Mouse (Mus musculus) midbrain, embryonic 14.5 days (tissue): ENCODE measurements around the gene Mia3. TPM values are rescaled to one million over a fixed set of nuclear protein-coding genes. Genes with fewer than 3 reads are reported as not detected.
"Not testable (repeated sequence)": the region's sequence is repeated elsewhere in the genome, so short reads cannot be mapped to it uniquely, and the experiment has no call there.

ENCODE experiments used
- ATAC-seq: fragments of 200-750 bp; cut with Nextera tagmentation; 2 replicates; pipeline ENCODE4 v1.8.0; 2017; ENCODE audit warnings: moderate number of reproducible peaks, moderate library complexity; ENCODE audit not compliant: low FRiP score, low TSS enrichment
- DNase-seq: peaks from one replicate; pipeline ENCODE4 v3.0.0-alpha.2; 2015
- H3K27ac ChIP-seq: fragments of 300-500 bp; sonication (generic); replicated peaks from 2 replicates; pipeline ENCODE4 v1.5.1; 2014; ENCODE audit warnings: mild to moderate bottlenecking, low read depth, low read length, moderate library complexity
- H3K27me3 ChIP-seq: fragments of 300-500 bp; sonication (generic); 2 replicates; pipeline ENCODE4 v1.6.1; 2014; ENCODE audit warnings: low read length, control low read depth, mixed read lengths; ENCODE audit not compliant: control insufficient read depth, insufficient read depth
- H3K36me3 ChIP-seq: fragments of 300-500 bp; sonication (generic); 2 replicates; pipeline ENCODE4 v1.6.1; 2014; ENCODE audit warnings: low read length, control low read depth; ENCODE audit not compliant: control insufficient read depth, insufficient read depth
- H3K4me1 ChIP-seq: fragments of 300-500 bp; sonication (generic); 2 replicates; pipeline ENCODE4 v1.6.1; 2014; ENCODE audit warnings: mild to moderate bottlenecking, antibody characterized with exemption, low read length, control low read depth; ENCODE audit not compliant: control insufficient read depth, insufficient read depth
- H3K4me2 ChIP-seq: fragments of 300-500 bp; sonication (generic); 2 replicates; pipeline ENCODE4 v1.6.1; 2014; ENCODE audit warnings: mild to moderate bottlenecking, low read length, moderate library complexity
- H3K4me3 ChIP-seq: fragments of 300-500 bp; sonication (generic); replicated peaks from 2 replicates; pipeline ENCODE4 v1.5.1; 2014; ENCODE audit warnings: low read depth, low read length
- H3K9ac ChIP-seq: fragments of 300-500 bp; sonication (generic); replicated peaks from 2 replicates; pipeline ENCODE4 v1.6.1; 2014; ENCODE audit warnings: mild to moderate bottlenecking, low read length, moderate library complexity
- H3K9me3 ChIP-seq: fragments of 300-500 bp; sonication (generic); 2 replicates; pipeline ENCODE4 v1.6.1; 2016; ENCODE audit warnings: low read length, control low read depth, mixed read lengths; ENCODE audit not compliant: control insufficient read depth
- WGBS: fragments of 180-500 bp; shearing (Covaris S2); extraction: QIAGEN DNeasy Blood & Tissue Kit; methylation state at CpG from one replicate; pipeline ENCODE4 v1.1.7; 2014; 5-methylcytosine and 5-hydroxymethylcytosine counted together
- polyA plus RNA-seq: library from polyadenylated mRNA; unstranded; fragments of >200 nt; fragmentation: Nextera tagmentation; extraction: Ambion mirVana; gene quantifications from 2 replicates; pipeline ENCODE4 v1.2.1, GENCODE M21; 2014

Gene Mia3
- polyA plus RNA-seq: 101 and 117 TPM in 2 replicates

DNA sequence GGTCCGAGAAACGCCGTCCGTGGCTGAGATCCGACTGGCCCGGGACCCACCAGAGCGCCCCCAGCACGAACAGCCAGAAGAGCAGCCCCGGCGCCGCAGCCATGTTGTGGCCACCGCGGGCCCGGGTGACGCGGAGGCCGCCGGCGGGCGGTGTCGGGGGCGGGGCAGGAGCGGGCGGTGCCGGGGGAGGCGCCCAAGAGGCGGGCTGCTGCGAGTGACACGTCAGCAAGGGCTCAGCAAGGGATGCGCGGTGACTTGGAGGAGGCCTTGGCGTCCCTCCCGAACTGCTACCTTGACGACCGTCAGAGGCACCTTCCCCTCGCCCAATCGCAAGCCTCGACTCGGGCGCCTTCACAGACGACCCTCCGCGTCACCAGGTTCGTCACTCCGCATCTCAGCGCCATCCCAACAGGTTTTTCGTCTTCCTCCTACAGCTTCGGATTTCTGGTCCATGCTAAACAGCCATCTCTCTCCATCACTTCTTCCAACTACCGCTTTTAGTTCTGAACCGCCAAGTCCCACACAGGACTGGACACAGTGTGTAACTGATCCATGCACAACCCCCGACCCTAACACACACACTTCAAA is at the start of gene Mia3:
Gene Mia3, minus strand, starts transcription at position 127 of the 588 bp plus-strand sequence.
- no peaks in the 10 kb centered on the region for H3K27me3 ChIP-seq
- peaks cover 7% of the 10 kb centered on the region for H3K36me3 ChIP-seq
- peak within 1 kb of the TSS; percentile 82 for H3K4me3 ChIP-seq
- ATAC-seq (peak; percentile 99), DNase-seq (peak; percentile 96)
- peak within 1 kb of the TSS; percentile 95 for H3K4me2 ChIP-seq
- peaks cover 14% of the 10 kb centered on the region for H3K4me1 ChIP-seq
- WGBS: under 1% methylated on average over 50 of the region's 51 CpGs
- no peaks in the 10 kb centered on the region for H3K9me3 ChIP-seq
- peak within 1 kb of the TSS; percentile 69 for H3K9ac ChIP-seq
- H3K27ac ChIP-seq: peak within 1 kb of the TSS; percentile 78

DNA sequence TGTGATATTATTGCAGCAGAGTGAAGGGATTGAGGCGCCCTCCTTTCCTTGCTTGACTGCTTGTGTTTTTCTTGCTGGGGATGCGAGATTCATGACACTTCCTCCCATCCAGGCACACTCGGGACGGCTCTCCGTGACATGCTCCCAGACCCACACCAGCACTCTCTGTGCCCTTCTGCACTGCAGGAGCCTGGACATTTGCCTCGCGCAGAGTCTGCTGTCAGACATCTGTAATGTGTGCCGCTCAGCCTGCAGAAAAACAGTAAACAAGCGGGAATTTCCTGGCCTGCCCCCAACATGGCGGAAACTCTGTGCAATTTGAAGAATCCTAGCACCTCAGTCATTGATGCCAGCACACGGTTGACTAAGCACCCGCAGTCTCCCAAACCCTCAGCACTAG is 48.5 kb upstream of the Mia3 start, which contains the start of gene Hhipl2:
Gene Hhipl2, plus strand, starts transcription at position 343 of the 400 bp plus-strand sequence.
- 82% methylated on average over 12 of the region's 12 CpGs for WGBS

DNA sequence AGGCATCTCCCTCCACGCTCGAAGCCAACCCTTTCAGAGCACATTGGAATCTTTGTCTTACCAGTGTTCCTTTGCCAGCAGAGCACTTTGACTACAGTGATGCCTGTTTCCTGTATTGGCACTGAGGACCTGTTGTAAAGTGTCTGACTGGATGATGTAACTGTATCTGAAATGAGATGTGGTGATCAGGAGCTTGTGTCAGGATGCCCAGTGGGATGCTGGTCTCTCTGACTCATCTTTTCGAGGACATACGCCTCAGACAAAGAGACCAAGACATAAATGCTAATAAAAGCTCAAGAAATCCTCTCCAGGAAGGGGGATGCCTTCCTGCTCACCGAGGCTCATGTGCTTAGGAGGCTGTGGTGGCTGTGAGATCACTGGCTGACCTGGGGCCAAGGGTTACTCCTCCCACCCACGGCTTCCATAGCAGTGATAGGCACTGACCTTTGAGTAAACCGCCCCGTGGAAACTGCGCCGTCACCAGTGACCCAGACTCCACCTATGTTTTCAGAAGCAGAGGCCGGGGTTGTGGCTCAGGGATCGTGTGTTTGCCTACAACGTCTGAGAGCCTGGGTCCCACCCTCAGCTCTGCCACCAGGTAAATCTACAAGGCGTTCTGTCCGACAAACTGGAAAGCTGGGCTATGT is 44.9 kb upstream of the Mia3 start:
- H3K9me3 ChIP-seq: no peaks in the 10 kb centered on the region
- 91% methylated on average over 15 of the region's 15 CpGs for WGBS
- no peak overlapping the region for H3K4me3 ChIP-seq
- DNase-seq: no peak
- no peak overlapping the region for H3K9ac ChIP-seq
- no peaks in the 10 kb centered on the region; the same call in 1 of the 2 replicates for H3K27me3 ChIP-seq
- no peak for ATAC-seq
- H3K36me3 ChIP-seq: peaks cover 27% of the 10 kb centered on the region
- H3K4me2 ChIP-seq: no peak overlapping the region
- no peak overlapping the region for H3K27ac ChIP-seq
- H3K4me1 ChIP-seq: no peaks in the 10 kb centered on the region

More for the DNA sequence above, 48.5 kb upstream of the Mia3 start, which contains the start of gene Hhipl2:
- no peak within 1 kb of the TSS for H3K27ac ChIP-seq
- H3K4me1 ChIP-seq: no peaks in the 10 kb centered on the region
- H3K9ac ChIP-seq: no peak within 1 kb of the TSS
- ATAC-seq (no peak), DNase-seq (no peak)
- no peaks in the 10 kb centered on the region; the same call in 1 of the 2 replicates for H3K27me3 ChIP-seq
- no peak within 1 kb of the TSS for H3K4me2 ChIP-seq
- H3K36me3 ChIP-seq: no peaks in the 10 kb centered on the region
- H3K4me3 ChIP-seq: no peak within 1 kb of the TSS
- no peaks in the 10 kb centered on the region for H3K9me3 ChIP-seq

DNA sequence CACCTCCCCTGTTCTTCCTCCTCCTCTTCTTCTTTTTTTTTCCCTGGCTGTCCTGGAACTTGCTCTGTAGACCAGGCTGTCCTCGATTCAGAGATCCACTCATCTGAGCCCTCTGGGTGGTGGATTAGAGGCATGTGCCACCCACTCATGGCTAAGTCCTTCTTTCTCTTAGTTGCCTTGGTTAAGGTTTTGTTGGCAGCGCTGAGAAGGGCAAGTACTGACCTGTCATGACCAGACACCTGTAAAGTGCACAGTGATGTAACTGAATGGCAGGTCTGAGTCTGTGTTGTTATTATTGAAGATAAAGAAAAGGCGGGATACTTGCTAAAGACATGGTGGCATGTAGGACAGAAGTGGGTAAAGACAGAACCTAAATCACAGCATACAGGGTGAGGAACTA is 34.0 kb upstream of the Mia3 start:
- Histone ChIP-seq H3K9ac (no peak overlapping the region), H3K27me3 (no peaks in the 10 kb centered on the region), H3K4me2 (no peak overlapping the region), H3K4me1 (no peaks in the 10 kb centered on the region), H3K4me3 (no peak overlapping the region), H3K36me3 (peaks cover 74% of the 10 kb centered on the region), H3K27ac (no peak overlapping the region), H3K9me3 (no peaks in the 10 kb centered on the region)
- DNase-seq (no peak), ATAC-seq (no peak)
- 97% methylated on average over 3 of the region's 3 CpGs for WGBS

DNA sequence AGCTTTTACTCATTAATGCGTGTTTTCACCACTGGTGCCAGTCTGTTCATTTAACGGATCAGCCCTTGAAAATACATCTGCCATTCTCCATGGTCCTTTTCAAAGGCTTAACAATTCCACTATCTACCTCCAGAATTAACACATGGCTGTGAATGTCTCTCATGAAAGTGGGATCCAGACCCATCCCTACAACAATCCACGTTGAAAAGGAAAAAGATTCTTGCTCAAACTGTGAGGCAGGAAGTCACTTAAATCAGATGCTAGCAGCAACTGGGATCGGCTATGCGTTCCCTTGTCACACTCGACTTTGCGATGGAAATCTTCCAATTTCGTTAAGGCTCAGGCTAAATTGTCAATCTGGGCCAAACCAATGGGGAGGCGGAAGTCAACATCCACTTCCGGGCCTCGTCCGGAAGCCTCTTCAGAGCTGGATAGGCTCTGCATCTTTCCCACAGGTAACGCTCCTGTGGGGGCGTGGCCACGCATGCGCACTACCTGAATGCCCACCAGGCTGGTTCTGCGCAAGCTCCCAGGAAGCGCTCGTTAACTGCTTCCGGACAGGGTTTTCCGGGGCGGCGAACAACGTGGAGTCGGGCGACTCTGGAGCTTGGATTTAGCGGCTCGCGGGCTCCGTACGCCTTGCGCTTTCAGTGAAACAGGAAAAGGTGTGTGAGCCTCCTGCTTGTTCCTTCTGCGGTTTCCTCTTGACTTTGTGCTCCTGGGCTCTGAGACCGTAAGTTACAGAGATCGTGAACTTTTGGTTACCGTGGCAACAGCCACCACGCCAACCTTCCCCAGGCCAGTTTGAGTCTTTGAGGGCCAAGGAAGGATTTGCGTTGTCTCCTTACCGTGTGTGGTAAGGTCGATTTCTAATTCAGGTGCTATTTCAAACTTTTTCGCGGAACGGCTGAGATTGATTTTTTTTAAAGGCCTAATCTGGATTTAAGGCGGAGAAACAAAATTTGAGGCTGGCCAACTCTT is 19.4 kb upstream of the Mia3 start, which contains the start of gene Taf1a:
Gene Taf1a, plus strand, starts transcription at position 556 of the 981 bp plus-strand sequence.
- Histone ChIP-seq H3K27me3 (peaks cover 10% of the 10 kb centered on the region), H3K4me3 (peak within 1 kb of the TSS; percentile 73), H3K27ac (peak within 1 kb of the TSS; percentile 68; the same call in 1 of the 2 replicates), H3K36me3 (0 out of 2 replicates have a peak, but pooled peaks cover 11% of the 10 kb centered on the region), H3K4me1 (peaks cover 11% of the 10 kb centered on the region), H3K4me2 (peak within 1 kb of the TSS; percentile 86), H3K9ac (peak within 1 kb of the TSS; percentile 41), H3K9me3 (no peaks in the 10 kb centered on the region)
- DNase-seq: peak; percentile 98
- WGBS: 6% methylated on average over 44 of the region's 44 CpGs
- peak; percentile 99 for ATAC-seq

DNA sequence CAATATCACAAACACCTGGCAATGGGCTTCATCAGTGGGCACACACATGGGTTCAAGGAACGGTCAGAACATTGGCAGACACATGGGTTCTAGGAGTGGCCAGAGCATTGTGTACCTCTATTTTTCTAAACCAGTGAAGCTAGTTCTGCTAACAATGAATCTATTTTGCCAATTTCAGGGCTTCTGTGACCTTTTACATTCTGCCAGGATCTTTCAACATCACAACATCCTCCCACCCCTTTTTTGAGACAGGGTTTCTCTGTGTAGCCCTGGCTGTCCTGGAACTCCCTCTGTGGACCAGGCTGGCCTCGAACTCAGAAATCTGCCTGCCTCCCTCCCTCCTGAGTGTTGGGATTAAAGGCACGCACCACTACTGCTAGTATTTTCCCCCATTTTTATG is 18.1 kb upstream of the Mia3 start:
- 95% methylated on average over 3 of the region's 3 CpGs for WGBS
- not testable (repeated sequence) for ATAC-seq, H3K4me2 ChIP-seq, H3K9me3 ChIP-seq, H3K36me3 ChIP-seq, H3K9ac ChIP-seq, H3K27ac ChIP-seq, DNase-seq, H3K4me3 ChIP-seq
- H3K27me3 ChIP-seq: peaks cover 16% of the 10 kb centered on the region
- peaks cover 11% of the 10 kb centered on the region for H3K4me1 ChIP-seq

DNA sequence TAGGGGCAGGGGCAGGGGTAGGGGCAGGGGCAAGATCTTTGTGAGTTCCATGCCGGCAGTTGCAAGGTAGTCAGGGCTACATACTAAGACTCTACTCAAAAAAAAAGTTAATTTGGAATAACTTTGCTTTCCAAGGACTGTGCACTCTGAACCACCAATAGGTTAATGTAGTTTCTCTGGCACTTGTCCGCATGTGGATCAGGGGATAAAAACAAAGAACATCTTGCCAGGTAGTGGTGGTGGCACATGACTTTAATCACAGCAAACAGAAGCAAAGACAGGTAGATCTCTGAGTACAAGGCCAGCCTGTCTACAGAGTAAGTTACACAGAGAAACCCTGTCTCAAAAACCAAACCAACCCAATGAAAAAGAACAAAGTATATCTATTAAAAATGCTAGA is 13.3 kb upstream of the Mia3 start:
- Histone ChIP-seq H3K4me3 (no peak overlapping the region), H3K27me3 (peaks cover 16% of the 10 kb centered on the region), H3K4me2 (no peak overlapping the region), H3K36me3 (no peaks in the 10 kb centered on the region), H3K9ac (no peak overlapping the region), H3K27ac (no peak overlapping the region), H3K9me3 (no peaks in the 10 kb centered on the region), H3K4me1 (no peaks in the 10 kb centered on the region)
- DNase-seq: no peak
- ATAC-seq: no peak
- WGBS: 91% methylated on average over 2 of the region's 2 CpGs

DNA sequence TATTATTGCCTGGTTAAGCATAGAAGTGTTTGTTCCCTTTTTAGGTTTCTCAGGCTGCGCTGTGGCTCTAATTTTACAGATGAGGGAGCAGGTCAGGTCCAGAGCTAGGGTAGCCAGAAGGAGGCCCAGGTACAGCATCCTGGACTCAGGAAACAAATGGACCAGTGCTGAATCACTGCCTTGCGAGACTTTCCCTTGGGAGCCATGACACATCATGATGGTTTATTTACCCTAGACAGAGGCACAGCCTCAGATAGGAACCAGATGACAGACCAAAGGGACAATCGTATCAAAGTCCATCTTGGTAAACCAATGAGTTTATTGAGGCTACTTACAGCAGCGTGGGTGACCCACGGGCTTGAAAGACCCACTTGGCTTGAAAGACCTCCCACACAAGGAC is 12.5 kb upstream of the Mia3 start:
- no peak overlapping the region for H3K4me2 ChIP-seq
- WGBS: 88% methylated on average over 5 of the region's 5 CpGs
- ATAC-seq (no peak), DNase-seq (no peak)
- H3K27ac ChIP-seq: no peak overlapping the region
- no peaks in the 10 kb centered on the region for H3K4me1 ChIP-seq
- H3K27me3 ChIP-seq: peaks cover 16% of the 10 kb centered on the region
- no peak overlapping the region for H3K9ac ChIP-seq
- H3K36me3 ChIP-seq: no peaks in the 10 kb centered on the region
- no peaks in the 10 kb centered on the region for H3K9me3 ChIP-seq
- no peak overlapping the region for H3K4me3 ChIP-seq
